Mouse (Mus musculus) intestine, embryonic 15.5 days (tissue): ENCODE results near the gene Tm6sf1. TPM values are rescaled to one million over a fixed set of nuclear protein-coding genes. Genes with fewer than 3 reads are reported as not detected.

ENCODE experiments used
- ATAC-seq: fragments of 200-750 bp; cut with Nextera tagmentation; 2 replicates; pipeline ENCODE4 v1.8.0; 2017; ENCODE audit warnings: moderate TSS enrichment, moderate library complexity
- H3K27ac ChIP-seq: fragments of 300-500 bp; sonication (generic); 2 replicates; pipeline ENCODE4 v1.5.1; 2015; ENCODE audit warnings: mild to moderate bottlenecking, inconsistent platforms
- H3K27me3 ChIP-seq: fragments of 300-500 bp; sonication (generic); replicated peaks from 2 replicates; pipeline ENCODE4 v1.6.1; 2015; ENCODE audit warnings: inconsistent platforms
- H3K36me3 ChIP-seq: fragments of 300-500 bp; sonication (generic); 2 replicates; pipeline ENCODE4 v1.6.1; 2015; ENCODE audit warnings: inconsistent platforms
- H3K4me1 ChIP-seq: fragments of 300-500 bp; sonication (generic); replicated peaks from 2 replicates; pipeline ENCODE4 v1.6.1; 2015; ENCODE audit warnings: inconsistent platforms
- H3K4me2 ChIP-seq: fragments of 300-500 bp; sonication (generic); replicated peaks from 2 replicates; pipeline ENCODE4 v1.6.1; 2015; ENCODE audit warnings: mild to moderate bottlenecking, inconsistent platforms
- H3K4me3 ChIP-seq: fragments of 300-500 bp; sonication (generic); replicated peaks from 2 replicates; pipeline ENCODE4 v1.5.1; 2015; ENCODE audit warnings: inconsistent platforms
- H3K9ac ChIP-seq: fragments of 300-500 bp; sonication (generic); 2 replicates; pipeline ENCODE4 v1.6.1; 2015; ENCODE audit warnings: inconsistent platforms
- H3K9me3 ChIP-seq: fragments of 300-500 bp; sonication (generic); 2 replicates; pipeline ENCODE4 v1.6.1; 2016; ENCODE audit warnings: inconsistent platforms
- WGBS: fragments of 180-500 bp; shearing (Covaris S2); methylation state at CpG from one replicate; pipeline ENCODE4 v1.1.7; 2015; 5-methylcytosine and 5-hydroxymethylcytosine counted together
- polyA plus RNA-seq: library from polyadenylated mRNA; unstranded; fragments of >200 nt; fragmentation: Nextera tagmentation; extraction: Ambion mirVana; gene quantifications from 2 replicates; pipeline ENCODE4 v1.2.1, GENCODE M21; 2015

Gene Tm6sf1
- polyA plus RNA-seq, 1 experiment from 2014 or later: 16.1 TPM

DNA sequence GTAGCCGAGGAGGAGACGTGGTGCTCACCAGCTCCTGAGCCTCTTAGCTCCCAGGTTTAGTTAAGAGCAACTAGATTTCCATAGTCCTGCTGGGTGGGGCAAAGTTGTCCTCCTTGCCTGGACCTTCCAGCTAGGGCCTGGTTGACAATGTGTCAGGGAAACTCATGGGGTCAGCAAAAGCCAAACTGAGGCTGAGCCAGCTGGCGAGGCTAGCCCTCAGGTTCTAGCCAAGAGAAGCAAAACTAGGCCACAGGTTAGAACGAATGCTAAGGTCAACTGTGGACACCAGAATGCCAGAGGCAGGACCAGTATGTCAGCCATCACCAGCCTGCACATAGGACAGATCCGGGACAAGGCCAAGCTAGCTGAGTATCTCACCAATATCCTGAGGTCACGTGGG is 17.4 kb upstream of the Tm6sf1 start:
- Histone ChIP-seq H3K36me3 (no peaks in the 10 kb centered on the region), H3K9ac (no peak overlapping the region), H3K4me2 (no peak overlapping the region), H3K4me1 (no peaks in the 10 kb centered on the region), H3K9me3 (no peaks in the 10 kb centered on the region), H3K4me3 (no peak overlapping the region), H3K27ac (no peak overlapping the region), H3K27me3 (no peaks in the 10 kb centered on the region)
- ATAC-seq: no peak
- WGBS: 85% methylated on average over 6 of the region's 6 CpGs

DNA sequence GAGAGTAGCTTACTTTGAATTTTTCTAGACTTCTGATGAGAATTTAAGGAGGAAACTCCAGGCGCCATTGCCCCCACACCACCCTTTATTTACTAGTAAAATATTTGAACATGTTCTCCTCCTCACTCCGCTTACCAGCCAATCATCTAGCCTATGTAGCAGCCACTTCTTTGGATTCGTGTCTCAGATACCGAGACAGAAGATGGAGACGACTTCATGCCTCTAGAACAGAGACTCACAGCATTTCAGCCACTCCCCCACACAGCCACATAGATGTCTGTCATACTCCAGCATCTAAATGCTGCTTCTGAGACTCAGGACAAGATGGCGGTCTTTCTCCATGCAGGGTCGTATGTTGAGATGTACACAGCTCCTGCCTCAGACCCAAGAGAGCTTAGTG is 16.7 kb upstream of the Tm6sf1 start:
- H3K4me1 ChIP-seq: no peaks in the 10 kb centered on the region
- H3K4me2 ChIP-seq: no peak overlapping the region
- WGBS: 85% methylated on average over 7 of the region's 7 CpGs
- H3K9ac ChIP-seq: no peak overlapping the region
- no peak overlapping the region for H3K27ac ChIP-seq
- no peak for ATAC-seq
- no peak overlapping the region for H3K4me3 ChIP-seq
- no peaks in the 10 kb centered on the region for H3K9me3 ChIP-seq
- H3K36me3 ChIP-seq: no peaks in the 10 kb centered on the region
- no peaks in the 10 kb centered on the region for H3K27me3 ChIP-seq

DNA sequence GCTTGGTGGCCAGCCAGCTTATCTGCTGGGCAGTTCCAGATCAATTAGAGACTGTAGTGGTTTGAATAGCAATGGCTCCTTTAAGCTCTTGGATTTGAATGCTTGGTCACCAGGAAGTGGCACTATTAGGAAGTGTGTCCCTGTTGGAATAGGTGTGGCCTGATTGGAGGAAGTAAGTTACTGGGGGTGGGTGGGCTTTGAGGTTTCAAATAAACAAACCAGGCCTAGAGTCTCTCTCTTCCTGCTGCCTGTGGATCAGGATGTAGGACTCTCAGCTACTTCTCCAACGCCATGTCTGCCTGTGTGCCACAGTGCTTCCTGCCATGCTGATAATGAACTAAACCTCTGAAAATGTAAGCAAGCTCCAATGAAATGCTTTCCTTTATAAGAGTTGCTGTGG is 15.8 kb upstream of the Tm6sf1 start:
- no peak for ATAC-seq
- no peak overlapping the region for H3K4me2 ChIP-seq
- no peak overlapping the region for H3K27ac ChIP-seq
- WGBS: 81% methylated on average over 1 of the region's 1 CpGs
- H3K4me3 ChIP-seq: no peak overlapping the region
- no peaks in the 10 kb centered on the region for H3K36me3 ChIP-seq
- no peaks in the 10 kb centered on the region for H3K27me3 ChIP-seq
- H3K9ac ChIP-seq: no peak overlapping the region
- H3K4me1 ChIP-seq: no peaks in the 10 kb centered on the region
- H3K9me3 ChIP-seq: no peaks in the 10 kb centered on the region

DNA sequence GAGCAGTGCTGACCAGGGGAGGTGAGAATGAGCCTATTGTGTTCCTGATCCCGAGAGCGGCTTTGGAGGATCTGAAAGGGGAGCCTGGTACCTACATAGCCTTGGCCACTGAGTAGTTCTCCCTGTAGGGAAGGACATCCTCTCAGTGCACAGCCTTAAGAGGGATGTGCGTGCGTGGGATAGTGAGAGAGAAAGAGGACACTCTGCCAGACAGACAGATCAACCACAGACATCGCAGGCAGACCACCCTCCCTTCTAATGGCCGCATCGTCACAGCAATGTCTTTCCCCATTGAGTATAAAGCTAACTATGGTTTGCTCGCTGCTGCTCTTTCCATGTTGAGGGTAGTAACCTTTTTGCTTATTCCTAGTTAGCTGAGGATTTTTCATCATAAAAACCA is 14.9 kb upstream of the Tm6sf1 start:
- H3K9me3 ChIP-seq: no peaks in the 10 kb centered on the region
- no peak overlapping the region for H3K4me3 ChIP-seq
- no peak for ATAC-seq
- H3K9ac ChIP-seq: no peak overlapping the region
- H3K36me3 ChIP-seq: no peaks in the 10 kb centered on the region
- H3K4me2 ChIP-seq: no peak overlapping the region
- 84% methylated on average over 8 of the region's 8 CpGs for WGBS
- no peak overlapping the region for H3K27ac ChIP-seq
- H3K4me1 ChIP-seq: no peaks in the 10 kb centered on the region
- no peaks in the 10 kb centered on the region for H3K27me3 ChIP-seq

DNA sequence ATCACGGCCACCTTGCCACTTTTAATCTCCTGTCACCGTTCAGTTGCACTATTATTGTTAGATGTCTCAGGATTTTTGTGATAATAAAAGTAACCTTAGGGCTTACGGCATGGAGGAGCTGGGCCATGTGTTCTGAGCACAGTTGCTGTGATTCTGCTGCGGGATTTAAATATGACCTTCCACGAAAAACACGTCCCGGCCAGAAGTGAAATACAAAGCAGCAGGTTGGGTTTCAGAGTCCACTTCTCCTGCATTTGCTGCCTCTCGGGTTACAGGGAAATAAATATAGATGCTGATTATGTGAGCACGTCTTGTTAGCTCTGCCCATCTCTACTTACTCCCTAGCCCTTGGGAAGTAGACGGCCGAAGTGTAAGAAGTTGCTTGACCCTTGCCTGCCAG is 14.0 kb upstream of the Tm6sf1 start:
- Histone ChIP-seq H3K36me3 (no peaks in the 10 kb centered on the region), H3K27me3 (no peaks in the 10 kb centered on the region), H3K9ac (no peak overlapping the region), H3K9me3 (no peaks in the 10 kb centered on the region), H3K27ac (no peak overlapping the region), H3K4me3 (no peak overlapping the region), H3K4me2 (no peak overlapping the region), H3K4me1 (no peaks in the 10 kb centered on the region)
- no peak for ATAC-seq
- WGBS: 73% methylated on average over 11 of the region's 11 CpGs

DNA sequence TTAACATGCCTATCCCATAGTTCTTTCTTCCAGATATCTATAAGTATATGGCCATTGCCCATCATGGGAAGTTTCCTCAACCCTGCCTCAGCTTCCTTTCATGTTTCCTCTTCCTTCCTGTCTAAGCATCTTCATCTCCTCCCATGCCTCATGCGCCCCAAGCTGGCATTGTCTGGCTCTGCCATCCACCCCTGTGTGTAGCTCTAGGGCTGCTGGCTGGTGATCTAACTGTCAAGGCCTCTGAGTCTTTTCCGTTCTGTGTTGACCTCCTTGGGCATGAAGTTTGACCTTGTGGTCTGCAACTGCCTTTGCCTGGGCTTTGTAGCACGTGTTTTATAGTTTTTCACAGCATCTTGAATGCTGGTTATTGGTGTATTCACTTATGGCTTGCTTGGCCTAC is 13.5 kb upstream of the Tm6sf1 start:
- Histone ChIP-seq H3K4me2 (no peak overlapping the region), H3K9me3 (no peaks in the 10 kb centered on the region), H3K36me3 (no peaks in the 10 kb centered on the region), H3K4me3 (no peak overlapping the region), H3K27me3 (no peaks in the 10 kb centered on the region), H3K4me1 (no peaks in the 10 kb centered on the region), H3K9ac (no peak overlapping the region), H3K27ac (no peak overlapping the region)
- no peak for ATAC-seq
- WGBS: 79% methylated on average over 3 of the region's 3 CpGs

DNA sequence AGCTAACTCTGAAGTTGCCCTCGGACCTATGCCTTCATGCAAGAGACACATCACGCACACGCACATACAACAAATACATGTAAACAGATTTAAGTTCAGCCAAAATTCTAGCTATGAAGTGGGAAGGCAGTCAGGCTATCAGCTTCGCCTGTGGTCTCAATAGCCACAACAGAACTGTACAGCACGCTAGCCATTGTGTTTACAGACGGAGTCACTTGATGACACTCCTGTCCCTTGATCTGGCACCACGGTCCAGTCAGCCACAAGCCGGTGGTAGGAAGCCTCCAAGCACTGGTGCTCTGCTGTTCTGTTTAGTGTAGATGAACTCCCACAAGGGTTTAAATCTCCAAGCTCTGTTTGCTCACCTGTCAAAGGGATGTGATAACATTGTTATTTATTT is 12.8 kb upstream of the Tm6sf1 start:
- Histone ChIP-seq H3K36me3 (no peaks in the 10 kb centered on the region), H3K4me3 (no peak overlapping the region), H3K4me2 (no peak overlapping the region), H3K27ac (no peak overlapping the region), H3K9ac (no peak overlapping the region), H3K4me1 (no peaks in the 10 kb centered on the region), H3K27me3 (no peaks in the 10 kb centered on the region), H3K9me3 (no peaks in the 10 kb centered on the region)
- no peak for ATAC-seq
- WGBS: 55% methylated on average over 8 of the region's 8 CpGs

DNA sequence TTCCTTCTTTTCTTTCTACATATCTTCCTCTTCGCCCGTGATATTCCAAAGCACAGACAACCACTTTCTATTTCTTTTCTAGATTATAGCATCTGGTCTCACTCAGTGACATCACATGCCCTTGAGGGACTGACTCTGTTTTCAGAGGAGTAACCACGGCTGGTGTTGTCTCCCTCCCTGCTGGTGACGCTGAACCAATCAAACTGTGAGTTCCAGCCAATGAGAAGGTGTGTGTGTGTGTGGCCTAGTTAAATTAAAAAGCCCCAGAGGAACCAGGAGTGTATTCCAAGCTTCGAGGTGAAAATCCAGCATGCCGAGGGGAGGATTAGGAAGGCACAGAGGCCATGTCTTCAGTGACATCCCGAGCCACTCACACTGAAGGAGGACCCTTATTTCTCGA is 11.8 kb upstream of the Tm6sf1 start:
- H3K4me1 ChIP-seq: no peaks in the 10 kb centered on the region

DNA sequence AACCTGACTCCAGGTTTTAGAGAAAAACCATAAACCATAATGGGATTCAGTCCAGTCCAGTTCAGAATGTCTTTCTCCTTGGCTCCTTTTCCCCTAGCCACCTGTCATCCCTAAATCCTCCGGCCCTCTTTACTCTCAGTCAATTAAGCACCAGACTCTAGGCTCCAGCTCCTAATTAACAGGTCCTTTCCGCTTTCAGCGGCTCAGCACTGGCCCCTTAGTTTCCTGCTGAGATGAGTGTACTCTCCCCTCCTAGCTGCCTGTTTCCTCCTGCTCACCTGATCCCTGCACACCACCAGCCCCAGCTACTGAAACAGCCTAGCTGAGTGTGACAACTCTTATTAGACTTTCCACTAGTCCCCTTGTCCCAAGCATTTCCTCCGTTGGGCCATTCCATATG is 11.0 kb upstream of the Tm6sf1 start:
- Histone ChIP-seq H3K36me3 (no peaks in the 10 kb centered on the region), H3K4me1 (no peaks in the 10 kb centered on the region), H3K9ac (no peak overlapping the region), H3K9me3 (no peaks in the 10 kb centered on the region), H3K4me2 (no peak overlapping the region), H3K27ac (no peak overlapping the region), H3K4me3 (no peak overlapping the region), H3K27me3 (no peaks in the 10 kb centered on the region)
- ATAC-seq: no peak
- 51% methylated on average over 4 of the region's 4 CpGs for WGBS

More for the DNA sequence above, 11.8 kb upstream of the Tm6sf1 start:
- Histone ChIP-seq H3K4me3 (no peak overlapping the region), H3K9ac (no peak overlapping the region), H3K27me3 (no peaks in the 10 kb centered on the region), H3K36me3 (no peaks in the 10 kb centered on the region), H3K9me3 (no peaks in the 10 kb centered on the region), H3K27ac (no peak overlapping the region), H3K4me2 (no peak overlapping the region)
- WGBS: 42% methylated on average over 8 of the region's 8 CpGs
- no peak for ATAC-seq

DNA sequence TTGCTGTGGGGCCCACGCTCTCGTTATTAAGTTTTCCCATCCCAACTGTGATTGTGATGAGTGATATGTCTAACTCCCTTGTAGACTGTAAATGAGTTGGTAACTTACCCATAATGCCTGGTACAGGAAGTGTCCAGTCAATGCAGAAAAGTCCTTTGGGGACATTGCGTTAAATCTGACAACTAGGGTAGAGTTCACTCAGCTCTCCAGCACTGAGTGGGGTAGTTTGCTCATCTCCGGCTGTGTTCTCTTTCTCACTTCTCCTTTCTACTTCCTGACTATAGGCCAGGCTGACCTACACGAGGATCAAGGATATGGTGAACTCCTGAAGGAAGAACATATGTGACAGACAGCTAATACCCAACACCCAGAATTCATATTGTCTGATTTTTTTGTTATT is 9.6 kb upstream of the Tm6sf1 start:
- Histone ChIP-seq H3K9me3 (no peaks in the 10 kb centered on the region), H3K4me1 (no peaks in the 10 kb centered on the region), H3K4me2 (no peak overlapping the region), H3K27ac (no peak overlapping the region), H3K9ac (no peak overlapping the region), H3K4me3 (no peak overlapping the region), H3K36me3 (no peaks in the 10 kb centered on the region), H3K27me3 (no peaks in the 10 kb centered on the region)
- 85% methylated on average over 5 of the region's 5 CpGs for WGBS
- no peak for ATAC-seq

DNA sequence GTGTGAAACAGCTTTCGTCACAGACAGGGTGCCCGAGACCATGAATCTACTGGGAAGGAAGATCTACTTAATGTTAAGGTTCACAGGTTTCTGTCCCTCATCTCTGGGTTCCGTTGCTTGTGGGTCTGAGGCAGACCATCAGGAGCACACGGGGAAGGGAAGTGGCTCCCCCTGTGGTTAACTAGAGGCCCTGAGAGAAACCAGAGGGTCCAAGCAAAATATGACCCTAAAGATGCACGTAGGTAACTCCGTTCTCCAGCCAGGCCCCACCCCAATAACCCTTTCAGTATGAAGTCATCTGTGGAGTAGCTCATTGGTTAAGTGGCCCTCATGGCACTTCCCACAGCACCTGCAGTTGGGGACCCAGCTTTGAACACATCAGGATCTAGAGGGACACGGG is 9.2 kb upstream of the Tm6sf1 start:
- H3K27me3 ChIP-seq: no peaks in the 10 kb centered on the region
- 87% methylated on average over 7 of the region's 7 CpGs for WGBS
- no peak overlapping the region for H3K27ac ChIP-seq
- H3K36me3 ChIP-seq: no peaks in the 10 kb centered on the region
- no peaks in the 10 kb centered on the region for H3K9me3 ChIP-seq
- H3K4me2 ChIP-seq: no peak overlapping the region
- H3K4me3 ChIP-seq: no peak overlapping the region
- no peaks in the 10 kb centered on the region for H3K4me1 ChIP-seq
- H3K9ac ChIP-seq: no peak overlapping the region
- no peak for ATAC-seq

DNA sequence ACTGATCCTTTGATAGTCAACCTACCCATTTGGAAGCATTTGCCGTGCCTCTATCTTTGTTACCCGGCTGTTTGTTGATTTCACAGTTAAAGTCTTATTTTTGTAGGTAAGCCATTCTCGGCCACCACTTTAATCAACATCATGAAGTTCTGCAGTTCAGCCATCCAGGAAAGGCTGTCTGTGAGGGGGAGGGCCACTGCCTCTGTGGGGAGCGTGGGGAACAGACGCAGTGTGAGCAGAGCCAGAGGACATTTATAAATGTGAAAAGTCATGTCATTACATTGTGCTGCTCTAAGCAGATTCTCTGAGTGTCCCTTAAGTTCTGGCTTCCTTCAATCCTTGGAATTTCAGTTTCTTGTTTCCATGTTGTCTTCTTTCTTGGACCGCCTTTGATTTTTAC is 8.6 kb upstream of the Tm6sf1 start:
- 73% methylated on average over 6 of the region's 6 CpGs for WGBS
- Histone ChIP-seq H3K27ac (no peak overlapping the region), H3K36me3 (no peaks in the 10 kb centered on the region), H3K4me1 (no peaks in the 10 kb centered on the region), H3K9me3 (no peaks in the 10 kb centered on the region), H3K27me3 (no peaks in the 10 kb centered on the region), H3K9ac (no peak overlapping the region), H3K4me2 (no peak overlapping the region), H3K4me3 (no peak overlapping the region)
- no peak for ATAC-seq

DNA sequence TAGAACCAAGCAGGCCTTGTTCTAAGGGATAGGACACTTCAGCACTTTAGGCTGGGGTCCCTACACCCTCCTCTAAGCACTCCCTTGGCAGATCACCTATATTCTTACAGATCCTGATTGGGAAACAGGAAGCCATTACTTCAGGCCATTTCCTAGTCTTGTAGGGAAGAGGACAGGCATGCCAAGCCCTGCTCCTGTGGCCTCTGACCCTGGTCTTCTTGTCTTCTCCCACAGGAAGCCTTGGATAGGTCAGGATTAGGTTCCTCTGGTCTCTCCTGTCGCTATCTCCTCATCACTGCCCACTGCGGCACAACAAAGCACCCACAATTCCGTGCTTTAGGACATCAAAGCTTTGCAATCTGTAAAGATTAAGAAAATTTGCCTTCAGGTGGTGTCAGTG is 7.1 kb upstream of the Tm6sf1 start:
- H3K4me3 ChIP-seq: no peak overlapping the region
- H3K9ac ChIP-seq: no peak overlapping the region
- no peaks in the 10 kb centered on the region for H3K36me3 ChIP-seq
- no peak overlapping the region for H3K4me2 ChIP-seq
- no peak overlapping the region for H3K27ac ChIP-seq
- ATAC-seq: no peak
- no peaks in the 10 kb centered on the region for H3K4me1 ChIP-seq
- no peaks in the 10 kb centered on the region for H3K9me3 ChIP-seq
- WGBS: 74% methylated on average over 3 of the region's 3 CpGs
- no peaks in the 10 kb centered on the region for H3K27me3 ChIP-seq
